Mouse (Mus musculus) thymus, postnatal 4 days (tissue): ENCODE measurements around the gene Gm49384.

Experiments used
- DNase-seq: peaks from one replicate; pipeline ENCODE4 v3.0.0; 2021

Gene Gm49384

GRCm38 (mm10) chr12:69204052-69204833, at the start of gene Gm49384:
Gm49384 (minus strand) TSS chr12:69204267.
- no peak for DNase-seq

DNA sequence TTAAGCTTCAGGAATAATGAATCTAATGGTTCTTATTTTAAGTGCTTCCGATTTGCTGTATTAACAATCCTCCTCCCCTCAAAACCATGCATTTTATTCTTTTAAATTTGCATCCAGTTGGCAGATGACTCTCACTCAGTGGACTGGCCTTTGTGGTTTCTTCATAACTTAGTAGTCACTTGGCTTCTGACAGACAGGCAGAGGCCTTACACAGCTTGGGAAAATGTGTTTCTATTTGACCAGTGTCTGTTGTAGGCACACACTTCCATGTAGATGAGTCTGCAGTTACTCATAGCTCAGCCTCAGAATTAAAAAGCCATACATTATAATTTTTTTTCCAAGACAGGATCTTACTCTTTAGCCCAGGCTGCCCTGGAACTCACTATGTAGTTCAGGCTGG, 49.7 kb upstream of the Gm49384 start:
- no peak for DNase-seq

- DNase-seq = no peak
Measured at GRCm38 (mm10) chr12:69250756-69251155, 46.7 kb upstream of the Gm49384 start.

DNA sequence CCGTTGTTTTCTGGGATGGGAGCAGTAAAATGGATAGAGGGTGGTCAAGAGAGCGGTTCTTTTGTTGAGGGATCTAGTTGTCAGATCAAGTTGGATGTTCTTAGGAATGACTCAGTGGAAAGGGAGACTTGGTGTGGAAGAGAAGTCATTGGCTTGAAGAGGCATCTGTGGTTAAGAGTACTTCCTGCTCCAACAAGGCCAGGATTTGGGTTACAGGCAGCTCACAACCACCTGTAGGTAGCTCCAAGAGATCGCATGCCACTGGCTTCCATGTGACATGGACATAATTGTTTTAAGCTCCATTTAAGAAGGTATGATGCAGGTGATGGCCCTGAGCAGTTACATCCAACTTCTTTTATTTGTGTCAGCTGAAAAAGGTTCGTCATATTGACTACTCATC, 45.7 kb upstream of the Gm49384 start:
- no peak for DNase-seq

DNA sequence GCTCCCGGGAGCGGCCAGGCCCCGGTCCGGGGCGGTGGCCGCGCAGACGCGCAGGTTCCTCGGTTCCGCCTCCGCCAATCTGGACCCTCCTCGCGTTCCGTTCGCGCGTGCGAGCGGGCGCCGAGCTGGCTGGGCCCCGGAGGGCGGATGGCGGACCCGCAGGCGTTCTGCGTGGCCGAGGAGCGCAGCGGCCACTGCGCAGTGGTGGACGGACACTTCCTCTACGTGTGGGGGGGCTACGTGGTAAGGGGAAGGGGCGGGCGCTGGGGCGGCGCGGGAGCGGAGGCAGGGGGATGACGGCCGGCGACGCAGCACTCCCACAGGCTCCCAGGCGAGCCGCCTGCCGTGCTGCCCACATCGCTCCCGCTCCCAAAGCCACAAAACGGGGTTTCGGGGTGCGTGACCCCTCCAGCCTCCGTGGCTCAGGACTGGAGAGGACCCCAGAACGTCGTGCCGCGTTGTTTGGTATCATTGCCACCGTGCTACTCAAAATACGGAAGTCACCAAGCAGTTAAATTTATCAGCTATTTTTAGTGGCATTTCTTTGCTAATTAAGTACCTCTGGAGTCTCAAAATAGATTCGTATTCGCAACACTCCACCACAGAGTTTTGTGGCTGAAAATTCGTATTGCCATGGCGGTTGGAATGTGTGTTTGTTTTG, 37.8 kb upstream of the Gm49384 start:
- DNase-seq = peak; percentile 69

DNA sequence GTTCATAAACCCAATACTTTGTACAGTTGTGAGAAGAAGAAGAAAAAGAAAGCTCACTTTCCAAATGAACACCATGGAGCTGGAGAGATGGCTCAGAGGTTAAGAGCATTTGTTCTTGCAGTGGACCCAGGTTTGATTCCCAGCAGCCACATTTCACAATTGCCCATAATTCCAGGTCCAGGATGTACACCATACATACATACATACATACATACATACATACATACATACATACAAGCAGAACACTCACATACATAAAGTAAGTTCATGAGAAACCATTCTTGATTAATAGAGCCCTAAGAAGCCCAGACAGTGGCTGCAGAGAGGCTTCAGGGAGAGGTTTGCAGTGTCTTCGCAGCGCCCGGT, 37.3 kb upstream of the Gm49384 start:
- DNase-seq = no peak

- DNase-seq = no peak
Measured at GRCm38 (mm10) chr12:69240876-69241275, 36.8 kb upstream of the Gm49384 start, which contains the start of gene Klhdc1. Klhdc1 (plus strand) TSS chr12:69241176.

- DNase-seq = no peak
Measured at GRCm38 (mm10) chr12:69238284-69238683, 34.2 kb upstream of the Gm49384 start.

DNA sequence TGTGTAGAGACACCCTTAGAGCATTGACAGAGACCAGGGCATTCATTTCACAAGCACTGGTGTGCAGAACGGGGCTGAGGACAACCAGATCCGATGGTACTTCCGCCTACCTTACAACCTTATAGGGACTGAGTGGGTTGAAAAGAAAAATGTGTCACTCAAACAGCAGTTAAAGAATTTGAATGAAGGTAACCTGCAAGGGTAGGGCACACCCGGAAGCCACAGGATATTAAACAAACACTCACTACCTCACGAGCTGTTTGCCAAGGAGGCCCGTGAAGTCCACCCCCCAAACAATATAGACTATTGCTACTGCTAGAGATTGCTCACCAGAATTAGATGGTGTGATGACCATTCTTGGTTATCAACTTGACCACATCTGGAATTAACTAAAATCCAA, 31.7 kb upstream of the Gm49384 start:
- DNase-seq = no peak

- peak; percentile 70 for DNase-seq
Measured at GRCm38 (mm10) chr12:69229251-69229650, 25.2 kb upstream of the Gm49384 start.

- DNase-seq = peak; percentile 94
Measured at GRCm38 (mm10) chr12:69227776-69228466, 23.9 kb upstream of the Gm49384 start, which contains the start of gene Pole2. Pole2 (minus strand) TSS chr12:69228195.

GRCm38 (mm10) chr12:69220613-69221277, 16.7 kb upstream of the Gm49384 start:
- DNase-seq = no peak

DNA sequence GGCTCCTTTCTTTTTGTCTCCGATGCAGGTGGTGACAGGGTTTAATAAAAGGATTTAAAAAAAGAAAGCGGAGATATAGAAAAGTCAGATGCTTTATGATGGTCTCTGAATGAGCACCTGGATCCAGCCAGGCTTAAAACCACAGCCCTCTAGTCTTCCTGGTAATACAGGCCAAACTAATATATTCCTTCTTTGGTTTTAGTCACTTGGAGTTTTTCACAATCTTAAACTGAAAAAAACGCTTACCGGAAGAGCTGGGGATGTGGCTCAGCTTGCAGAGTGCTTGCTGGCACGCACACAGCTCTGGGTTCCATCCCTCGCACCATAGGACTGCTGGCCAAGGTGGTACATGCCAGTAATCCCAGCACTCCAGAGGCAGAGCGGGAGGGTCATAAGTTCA, 12.5 kb upstream of the Gm49384 start:
- no peak for DNase-seq

GRCm38 (mm10) chr12:69215000-69215785, 11.1 kb upstream of the Gm49384 start:
- DNase-seq = no peak

DNA sequence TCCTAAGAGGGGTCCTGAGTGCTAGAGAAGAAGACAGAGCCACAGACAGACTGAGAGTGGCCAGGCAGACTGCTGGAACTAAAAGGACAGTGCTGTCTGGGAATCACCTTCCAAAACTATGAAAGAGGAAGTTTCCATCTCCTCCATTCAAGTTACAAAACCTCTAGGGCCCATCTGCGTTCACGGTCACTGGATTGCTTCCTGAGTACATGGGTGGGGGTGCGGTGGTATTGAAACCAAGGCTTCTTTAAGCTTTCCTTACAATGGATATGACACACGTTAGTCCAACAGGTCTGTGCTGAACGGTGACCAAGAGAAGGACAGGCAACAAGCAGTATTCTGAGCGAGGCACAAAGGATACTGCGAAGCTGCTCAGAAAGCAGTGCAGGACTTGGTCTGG, 10.3 kb upstream of the Gm49384 start:
- no peak for DNase-seq

DNA sequence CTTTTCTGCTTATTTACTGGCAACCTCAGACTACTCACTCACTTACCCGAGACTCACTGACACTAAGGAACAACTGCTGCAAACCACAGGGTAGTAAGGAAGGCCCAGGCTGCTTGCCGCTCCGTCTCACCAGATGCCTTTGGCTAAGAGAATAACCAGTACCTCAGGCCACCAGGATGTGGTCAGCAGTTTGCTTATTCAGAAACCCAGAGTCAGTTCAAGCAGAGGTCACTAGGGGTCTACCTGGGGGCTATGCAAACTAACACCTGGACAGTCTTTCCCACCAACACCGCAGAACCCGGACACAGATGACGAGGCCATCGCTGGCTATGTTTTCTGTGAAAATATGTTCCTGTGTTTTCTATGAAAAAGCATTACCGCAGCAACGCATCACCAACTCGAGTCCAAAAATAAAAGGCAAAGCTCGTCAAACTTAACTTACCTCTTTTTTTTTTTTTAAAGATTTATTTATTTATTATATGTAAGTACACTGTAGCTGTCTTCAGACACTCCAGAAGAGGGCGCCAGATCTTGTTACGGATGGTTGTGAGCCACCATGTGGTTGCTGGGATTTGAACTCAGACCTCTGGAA, 9.2 kb upstream of the Gm49384 start:
- DNase-seq = no peak

DNA sequence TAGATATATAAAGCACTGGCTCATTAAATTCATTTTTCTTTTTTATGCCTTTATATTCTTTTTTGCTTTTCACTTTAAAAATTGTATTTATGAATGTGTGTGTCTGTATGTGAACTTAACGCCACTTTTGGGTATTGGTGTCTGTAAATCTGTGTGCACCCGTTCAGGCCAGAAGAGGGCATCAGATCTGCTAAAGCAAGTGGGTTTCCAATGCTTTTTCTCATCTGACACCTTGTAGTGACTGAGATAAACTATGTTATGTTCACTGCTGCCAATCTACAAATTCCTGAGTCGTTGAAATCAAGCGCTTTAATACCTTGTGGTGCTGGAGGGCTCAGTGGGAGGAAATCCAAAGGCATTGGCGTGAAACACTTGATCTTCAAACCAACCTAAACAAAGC, 7.0 kb upstream of the Gm49384 start:
- peak; percentile 47 for DNase-seq

- no peak for DNase-seq
Measured at GRCm38 (mm10) chr12:69210056-69210979, 6.3 kb upstream of the Gm49384 start.

- DNase-seq = no peak
Measured at GRCm38 (mm10) chr12:69208520-69208919, 4.5 kb upstream of the Gm49384 start.

DNA sequence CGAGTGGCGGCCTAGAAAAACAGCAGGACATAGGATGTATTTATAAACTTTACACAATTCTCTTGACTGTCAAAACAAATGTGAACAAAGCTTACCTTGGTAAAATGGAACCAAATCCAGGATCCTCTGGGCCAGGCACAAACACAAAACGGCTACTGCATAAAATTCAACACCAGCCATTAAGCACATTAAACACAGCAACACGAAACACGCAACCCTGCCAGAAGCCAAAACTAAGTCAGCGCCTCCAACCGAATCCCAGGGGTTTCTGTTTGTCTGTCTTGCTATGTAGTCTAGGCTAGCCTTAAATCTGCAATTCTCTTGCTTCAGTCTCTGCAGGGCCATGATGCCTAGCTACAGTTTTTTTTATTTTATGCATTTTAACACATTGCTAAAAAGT, 3.9 kb upstream of the Gm49384 start:
- DNase-seq = no peak

DNA sequence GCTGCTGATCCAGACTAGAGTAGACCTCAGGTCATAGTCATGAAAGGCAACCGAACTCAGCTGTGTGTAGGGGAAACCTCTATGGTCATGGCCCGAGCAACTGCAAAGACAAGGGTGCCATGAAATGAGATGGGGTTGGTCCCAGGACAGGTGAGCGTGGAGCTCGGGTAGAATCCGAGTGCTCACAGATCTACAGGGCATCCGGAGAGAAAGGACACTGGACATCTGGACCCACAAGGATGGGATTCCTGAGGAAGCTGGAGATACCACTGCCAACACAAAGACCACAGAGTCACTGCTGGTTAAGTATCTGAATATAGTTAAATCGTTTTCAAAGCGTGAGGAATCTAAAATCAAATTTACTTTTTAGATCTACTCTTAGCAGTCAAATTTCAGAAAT, 3.3 kb upstream of the Gm49384 start:
- no peak for DNase-seq
